Mouse (Mus musculus) intestine, embryonic 14.5 days (tissue): ENCODE measurements around the gene Hes5. TPM values are rescaled to one million over a fixed set of nuclear protein-coding genes. Genes with fewer than 3 reads are reported as not detected.

Source experiments
- ATAC-seq: fragments of 200-750 bp; cut with Nextera tagmentation; replicated peaks from 2 replicates; pipeline ENCODE4 v1.8.0; 2017; ENCODE audit warnings: low read depth, moderate number of reproducible peaks, moderate TSS enrichment, moderate library complexity; ENCODE audit not compliant: low FRiP score, low TSS enrichment
- DNase-seq: peaks from one replicate; pipeline ENCODE4 v3.0.0-alpha.2; 2018; ENCODE audit warnings: low spot score
- H3K27ac ChIP-seq: fragments of 300-500 bp; sonication (generic); 2 replicates; pipeline ENCODE4 v1.5.1; 2014; ENCODE audit warnings: low read depth, mild to moderate bottlenecking, control low read depth
- H3K27me3 ChIP-seq: fragments of 300-500 bp; sonication (generic); replicated peaks from 2 replicates; pipeline ENCODE4 v1.6.1; 2014; ENCODE audit warnings: low read length, control low read depth; ENCODE audit not compliant: control insufficient read depth, insufficient read depth
- H3K36me3 ChIP-seq: fragments of 300-500 bp; sonication (generic); 2 replicates; pipeline ENCODE4 v1.6.1; 2014; ENCODE audit warnings: low read length, control low read depth; ENCODE audit not compliant: control insufficient read depth, insufficient read depth
- H3K4me1 ChIP-seq: fragments of 300-500 bp; sonication (generic); replicated peaks from 2 replicates; pipeline ENCODE4 v1.6.1; 2014; ENCODE audit warnings: low read length, control low read depth, mixed read lengths; ENCODE audit not compliant: control insufficient read depth, insufficient read depth
- H3K4me2 ChIP-seq: fragments of 300-500 bp; sonication (generic); 2 replicates; pipeline ENCODE4 v1.6.1; 2014; ENCODE audit warnings: low read length
- H3K4me3 ChIP-seq: fragments of 300-500 bp; sonication (generic); 2 replicates; pipeline ENCODE4 v1.5.1; 2014; ENCODE audit warnings: low read depth, low read length, control low read depth, mixed read lengths
- H3K9ac ChIP-seq: fragments of 300-500 bp; sonication (generic); 2 replicates; pipeline ENCODE4 v1.6.1; 2014; ENCODE audit warnings: mild to moderate bottlenecking, low read length
- H3K9me3 ChIP-seq: fragments of 300-500 bp; sonication (generic); 2 replicates; pipeline ENCODE4 v1.6.1; 2016; ENCODE audit warnings: low read length, control low read depth; ENCODE audit not compliant: control insufficient read depth
- WGBS: fragments of 180-500 bp; shearing (Covaris S2); extraction: QIAGEN DNeasy Blood & Tissue Kit; methylation state at CpG from one replicate; pipeline ENCODE4 v1.1.7; 2014; 5-methylcytosine and 5-hydroxymethylcytosine counted together
- polyA plus RNA-seq: library from polyadenylated mRNA; unstranded; fragments of >200 nt; fragmentation: Nextera tagmentation; extraction: Ambion mirVana; gene quantifications from 2 replicates; pipeline ENCODE4 v1.2.1, GENCODE M21; 2014

Gene Hes5
- polyA plus RNA-seq, 1 experiment from 2014 or later, result 1.8 TPM

GRCm38 (mm10) chr4:154925413-154925812, 35.3 kb upstream of the Hes5 start:
- 61% methylated on average over 4 of the region's 4 CpGs for WGBS
- H3K4me1 ChIP-seq, result peaks cover 25% of the 10 kb centered on the region
- DNase-seq (no peak), ATAC-seq (no peak)
- no peak overlapping the region for H3K4me2 ChIP-seq
- no peak overlapping the region for H3K27ac ChIP-seq
- H3K9ac ChIP-seq, result no peak overlapping the region
- no peaks in the 10 kb centered on the region for H3K36me3 ChIP-seq
- no peaks in the 10 kb centered on the region for H3K9me3 ChIP-seq
- H3K27me3 ChIP-seq, result no peaks in the 10 kb centered on the region
- H3K4me3 ChIP-seq, result no peak overlapping the region

GRCm38 (mm10) chr4:154926969-154927898, 33.5 kb upstream of the Hes5 start:
- H3K4me3 ChIP-seq, result peak overlapping the region; percentile 10; the same call in 1 of the 2 replicates
- H3K4me1 ChIP-seq, result peaks cover 25% of the 10 kb centered on the region
- H3K9ac ChIP-seq, result no peak overlapping the region
- H3K36me3 ChIP-seq, result no peaks in the 10 kb centered on the region
- peak overlapping the region; percentile 48 for H3K4me2 ChIP-seq
- 41% methylated on average over 9 of the region's 9 CpGs for WGBS
- ATAC-seq (0 out of 2 replicates have a peak, but pooled peaks have one; percentile 17), DNase-seq (no peak)
- H3K9me3 ChIP-seq, result no peaks in the 10 kb centered on the region
- peak overlapping the region; percentile 67 for H3K27ac ChIP-seq
- H3K27me3 ChIP-seq, result no peaks in the 10 kb centered on the region

GRCm38 (mm10) chr4:154927899-154928337, 32.8 kb upstream of the Hes5 start:
- H3K4me2 ChIP-seq, result peak overlapping the region; percentile 48
- H3K4me3 ChIP-seq, result peak overlapping the region; percentile 10; the same call in 1 of the 2 replicates
- DNase-seq, result no peak
- H3K27me3 ChIP-seq, result no peaks in the 10 kb centered on the region
- H3K9ac ChIP-seq, result no peak overlapping the region
- peak overlapping the region; percentile 67 for H3K27ac ChIP-seq
- peak; percentile 53; the same call in 1 of the 2 replicates for ATAC-seq
- 16% methylated on average over 5 of the region's 5 CpGs for WGBS
- no peaks in the 10 kb centered on the region for H3K9me3 ChIP-seq
- H3K36me3 ChIP-seq, result no peaks in the 10 kb centered on the region
- peaks cover 25% of the 10 kb centered on the region for H3K4me1 ChIP-seq

GRCm38 (mm10) chr4:154928395-154929087, 32.2 kb upstream of the Hes5 start, which contains the start of gene Tnfrsf14:
Gene Tnfrsf14, minus strand, starts transcription at chr4:154928563.
- Histone ChIP-seq H3K36me3 (no peaks in the 10 kb centered on the region), H3K4me3 (peak within 1 kb of the TSS; percentile 10; the same call in 1 of the 2 replicates), H3K27me3 (no peaks in the 10 kb centered on the region), H3K27ac (peak within 1 kb of the TSS; percentile 67), H3K4me1 (peaks cover 25% of the 10 kb centered on the region), H3K9ac (no peak within 1 kb of the TSS), H3K4me2 (peak within 1 kb of the TSS; percentile 48), H3K9me3 (no peaks in the 10 kb centered on the region)
- DNase-seq (no peak), ATAC-seq (no peak)
- 26% methylated on average over 12 of the region's 12 CpGs for WGBS

GRCm38 (mm10) chr4:154929088-154929660, 31.5 kb upstream of the Hes5 start:
- H3K27ac ChIP-seq, result no peak overlapping the region
- H3K27me3 ChIP-seq, result no peaks in the 10 kb centered on the region
- WGBS, result 78% methylated on average over 12 of the region's 12 CpGs
- ATAC-seq, result no peak
- no peak overlapping the region for H3K9ac ChIP-seq
- H3K4me3 ChIP-seq, result no peak overlapping the region
- peaks cover 25% of the 10 kb centered on the region for H3K4me1 ChIP-seq
- H3K4me2 ChIP-seq, result no peak overlapping the region
- no peaks in the 10 kb centered on the region for H3K36me3 ChIP-seq
- H3K9me3 ChIP-seq, result no peaks in the 10 kb centered on the region
- DNase-seq, result no peak

- WGBS, result 57% methylated on average over 13 of the region's 13 CpGs
- H3K27me3 ChIP-seq, result no peaks in the 10 kb centered on the region
- peaks cover 6% of the 10 kb centered on the region for H3K4me1 ChIP-seq
- ATAC-seq, result no peak
- no peaks in the 10 kb centered on the region for H3K36me3 ChIP-seq
- H3K9me3 ChIP-seq, result no peaks in the 10 kb centered on the region
- no peak overlapping the region for H3K4me2 ChIP-seq
- H3K27ac ChIP-seq, result no peak overlapping the region
- no peak for DNase-seq
- no peak overlapping the region for H3K9ac ChIP-seq
- H3K4me3 ChIP-seq, result no peak overlapping the region
Observed at GRCm38 (mm10) chr4:154933306-154933907, 27.3 kb upstream of the Hes5 start.

- Histone ChIP-seq H3K27me3 (no peaks in the 10 kb centered on the region), H3K4me3 (no peak overlapping the region), H3K9me3 (no peaks in the 10 kb centered on the region), H3K4me2 (no peak overlapping the region), H3K4me1 (no peaks in the 10 kb centered on the region), H3K27ac (no peak overlapping the region), H3K9ac (no peak overlapping the region), H3K36me3 (no peaks in the 10 kb centered on the region)
- DNase-seq, result no peak
- no peak for ATAC-seq
- 91% methylated on average over 2 of the region's 2 CpGs for WGBS
Observed at GRCm38 (mm10) chr4:154934800-154935199, 25.9 kb upstream of the Hes5 start.

GRCm38 (mm10) chr4:154935788-154936187, 24.9 kb upstream of the Hes5 start:
- DNase-seq, result no peak
- H3K36me3 ChIP-seq, result no peaks in the 10 kb centered on the region
- no peak overlapping the region for H3K4me2 ChIP-seq
- no peaks in the 10 kb centered on the region for H3K4me1 ChIP-seq
- H3K27me3 ChIP-seq, result no peaks in the 10 kb centered on the region
- 73% methylated on average over 7 of the region's 7 CpGs for WGBS
- no peaks in the 10 kb centered on the region for H3K9me3 ChIP-seq
- no peak overlapping the region for H3K27ac ChIP-seq
- H3K4me3 ChIP-seq, result no peak overlapping the region
- no peak overlapping the region for H3K9ac ChIP-seq
- no peak for ATAC-seq
